Mouse (Mus musculus) olfactory bulb, adult 2 months (tissue): Measurements from ENCODE around the gene Gemin7. TPM values are rescaled to one million over a fixed set of nuclear protein-coding genes. Genes with fewer than 3 reads are reported as not detected.

Experiments
- H3K27ac ChIP-seq: fragments of 200-500 bp; 2 replicates; pipeline ENCODE4 v1.5.1; 2012; ENCODE audit warnings: low read depth, low read length; ENCODE audit not compliant: insufficient read depth
- H3K4me1 ChIP-seq: fragments of 200-500 bp; 2 replicates; pipeline ENCODE4 v1.6.1; 2012; ENCODE audit warnings: low read length; ENCODE audit not compliant: control insufficient read depth, insufficient read depth
- H3K4me3 ChIP-seq: fragments of 200-500 bp; 2 replicates; pipeline ENCODE4 v1.5.1; 2012; ENCODE audit warnings: mild to moderate bottlenecking, low read depth, low read length, moderate library complexity; ENCODE audit not compliant: insufficient read depth
- CTCF ChIP-seq: fragments of 200-500 bp; IDR thresholded peaks from 2 replicates; pipeline ENCODE4 v1.5.1; 2012; ENCODE audit warnings: low read depth, mild to moderate bottlenecking, low read length, moderate library complexity; ENCODE audit not compliant: insufficient read depth
- POLR2A ChIP-seq: fragments of 200-500 bp; IDR thresholded peaks from 2 replicates; pipeline ENCODE4 v1.6.1; 2012; ENCODE audit warnings: mild to moderate bottlenecking, low read depth, low read length, moderate library complexity; ENCODE audit not compliant: insufficient read depth
- WGBS: fragments of 180-500 bp; shearing (Covaris S2); methylation state at CpG from one replicate; pipeline ENCODE4 v1.1.7; 2018; 5-methylcytosine and 5-hydroxymethylcytosine counted together
- polyA plus RNA-seq: library from polyadenylated mRNA; stranded (reverse); fragments of >200 nt; gene quantifications from 2 replicates; pipeline ENCODE4 v1.2.4, GENCODE M21; 2012; ENCODE audit warnings: low replicate concordance; ENCODE audit not compliant: missing spikeins, insufficient read depth, insufficient read length

Gene Gemin7
- polyA plus RNA-seq, 1 experiment: not detected

DNA sequence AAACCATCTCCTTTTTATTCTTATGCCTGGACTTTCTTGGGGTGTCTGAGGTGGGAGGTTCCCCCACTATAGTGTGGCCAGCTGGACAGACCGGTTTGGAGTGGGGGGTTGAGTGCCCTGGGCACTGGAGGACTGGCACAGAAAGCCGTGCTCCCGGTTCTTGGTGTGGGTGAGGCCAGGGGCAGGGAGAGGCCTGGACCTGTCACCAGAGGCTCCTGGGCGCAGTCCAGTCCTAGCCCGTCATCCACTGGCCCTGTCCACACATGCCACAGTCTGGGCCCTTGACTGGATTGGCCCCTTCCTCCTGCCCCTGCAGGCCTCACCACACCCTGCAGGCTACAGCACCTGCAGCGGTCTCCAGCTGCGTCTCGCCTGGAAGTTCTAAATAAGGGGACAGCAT is 3.2 kb upstream of the Gemin7 start:
- WGBS: 82% methylated on average over 8 of the region's 8 CpGs
- no peak for TF ChIP-seq POLR2A
- TF ChIP-seq CTCF: no peak
- peaks cover 12% of the 10 kb centered on the region for H3K4me1 ChIP-seq
- H3K4me3 ChIP-seq: no peak overlapping the region
- H3K27ac ChIP-seq: no peak overlapping the region

DNA sequence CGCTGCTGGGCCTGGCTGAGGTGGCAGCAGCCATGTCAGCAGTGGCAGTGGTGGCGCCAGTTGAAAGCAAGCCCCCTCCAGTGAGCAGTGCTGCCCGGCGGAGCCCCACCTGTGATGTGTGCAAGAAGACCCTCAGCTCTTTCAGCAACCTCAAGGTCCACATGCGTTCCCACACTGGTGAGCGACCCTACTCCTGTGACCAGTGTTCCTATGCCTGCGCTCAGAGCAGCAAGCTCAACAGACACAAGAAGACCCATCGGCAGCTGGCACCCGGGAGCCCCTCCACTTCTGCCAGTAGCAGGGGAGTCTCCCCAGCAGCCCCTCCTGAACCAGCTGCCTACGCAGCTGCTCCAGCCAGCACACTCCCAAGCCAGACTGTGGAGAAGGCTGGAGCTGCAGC is 2.4 kb upstream of the Gemin7 start:
- TF ChIP-seq CTCF (no peak), POLR2A (no peak)
- no peak overlapping the region for H3K4me3 ChIP-seq
- H3K4me1 ChIP-seq: peaks cover 12% of the 10 kb centered on the region
- 79% methylated on average over 10 of the region's 10 CpGs for WGBS
- no peak overlapping the region for H3K27ac ChIP-seq

DNA sequence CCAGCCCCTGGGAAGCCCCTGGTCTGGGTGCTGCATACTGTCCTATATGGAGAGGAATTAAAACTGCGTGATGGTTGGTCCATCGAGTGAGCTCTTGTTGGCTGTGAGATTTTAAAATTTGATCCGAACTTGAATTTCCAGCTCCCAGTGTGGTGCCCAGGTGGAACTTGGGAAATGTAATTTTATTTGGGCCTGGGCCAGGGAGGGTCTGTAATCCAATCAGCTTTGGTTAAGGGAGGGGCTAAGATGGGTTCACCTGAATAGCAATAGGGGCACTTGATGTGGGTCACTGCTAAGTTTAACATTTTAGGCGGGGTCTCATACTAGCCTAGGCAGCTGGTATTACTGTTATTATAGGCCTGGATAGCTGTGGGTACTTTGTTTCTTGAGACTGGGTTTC is 1.0 kb upstream of the Gemin7 start:
- 71% methylated on average over 4 of the region's 4 CpGs for WGBS
- Histone ChIP-seq H3K27ac (no peak overlapping the region), H3K4me3 (no peak overlapping the region), H3K4me1 (peaks cover 17% of the 10 kb centered on the region)
- no peak for TF ChIP-seq POLR2A
- TF ChIP-seq CTCF: no peak

DNA sequence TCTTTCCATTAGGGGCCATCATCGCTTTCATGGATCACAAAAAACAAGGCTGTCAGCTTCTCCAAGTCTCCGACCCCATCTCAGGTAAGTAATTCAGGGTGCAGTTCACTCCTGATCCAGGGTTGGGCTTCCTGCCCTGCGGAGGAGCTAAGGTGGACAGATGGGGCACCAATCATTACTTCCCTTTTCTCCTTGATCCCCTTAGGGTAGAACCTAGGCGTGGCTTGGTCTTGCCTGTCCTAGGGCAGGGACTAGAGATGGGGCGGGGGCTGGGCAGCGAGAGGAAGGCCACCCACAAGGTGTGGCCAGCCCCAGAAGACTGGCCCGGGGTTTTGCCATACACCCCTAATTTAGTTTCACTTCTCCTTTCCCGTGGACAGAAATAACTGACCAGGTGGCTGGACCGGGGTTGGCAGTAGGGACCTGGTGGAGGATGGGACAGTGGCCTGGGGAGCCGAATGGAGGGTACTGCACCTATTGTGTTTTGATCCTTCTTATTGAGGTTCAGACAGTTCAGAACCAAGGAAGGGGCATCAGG is 551 bp upstream of the Gemin7 start:
- H3K27ac ChIP-seq: no peak overlapping the region
- TF ChIP-seq POLR2A (no peak), CTCF (no peak)
- WGBS: 23% methylated on average over 10 of the region's 10 CpGs
- no peak overlapping the region; the same call in 1 of the 2 replicates for H3K4me3 ChIP-seq
- H3K4me1 ChIP-seq: peaks cover 18% of the 10 kb centered on the region

DNA sequence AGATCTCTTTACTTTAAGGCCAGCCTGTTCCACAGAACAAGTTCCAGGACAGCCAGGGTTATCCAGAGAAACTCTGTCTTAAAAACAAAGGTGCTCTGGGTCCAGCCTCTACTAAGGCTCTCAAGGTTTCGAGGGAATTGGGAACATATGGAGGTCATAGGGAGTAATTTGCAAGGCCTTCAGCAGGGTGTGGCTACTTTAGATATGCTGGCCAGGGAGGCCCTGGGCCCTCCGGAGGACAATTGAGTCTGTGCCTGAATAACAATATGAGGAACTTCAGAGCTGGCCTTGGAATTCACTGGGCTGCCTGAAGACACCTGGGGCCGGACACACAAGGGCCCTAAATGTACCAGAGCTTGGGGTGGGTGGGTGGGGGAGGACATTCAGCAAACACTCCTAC is 1.8 kb downstream of the Gemin7 start:
- peaks cover 18% of the 10 kb centered on the region for H3K4me1 ChIP-seq
- WGBS: 79% methylated on average over 3 of the region's 3 CpGs
- no peak for TF ChIP-seq CTCF
- no peak for TF ChIP-seq POLR2A

DNA sequence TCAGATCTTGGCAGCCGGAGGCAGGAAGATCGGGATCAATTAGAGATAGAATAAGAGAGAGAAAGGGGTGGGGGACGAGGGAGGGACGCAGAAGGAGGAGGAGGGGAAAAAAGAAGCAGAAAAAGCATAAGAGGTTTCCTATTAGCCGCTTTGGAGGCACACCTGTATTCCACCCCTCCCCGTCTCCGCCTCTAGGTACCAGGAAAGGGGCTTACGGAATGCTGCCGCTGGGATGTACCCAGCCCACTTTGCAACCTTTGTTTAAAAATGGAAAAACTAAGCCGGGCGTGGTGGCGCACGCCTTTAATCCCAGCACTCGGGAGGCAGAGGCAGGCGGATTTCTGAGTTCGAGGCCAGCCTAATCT is 3.6 kb downstream of the Gemin7 start:
- 17% methylated on average over 16 of the region's 16 CpGs for WGBS
- TF ChIP-seq POLR2A: no peak
- TF ChIP-seq CTCF: no peak

More for the DNA sequence above, 1.8 kb downstream of the Gemin7 start:
- Histone ChIP-seq H3K27ac (no peak overlapping the region), H3K4me3 (no peak overlapping the region)

DNA sequence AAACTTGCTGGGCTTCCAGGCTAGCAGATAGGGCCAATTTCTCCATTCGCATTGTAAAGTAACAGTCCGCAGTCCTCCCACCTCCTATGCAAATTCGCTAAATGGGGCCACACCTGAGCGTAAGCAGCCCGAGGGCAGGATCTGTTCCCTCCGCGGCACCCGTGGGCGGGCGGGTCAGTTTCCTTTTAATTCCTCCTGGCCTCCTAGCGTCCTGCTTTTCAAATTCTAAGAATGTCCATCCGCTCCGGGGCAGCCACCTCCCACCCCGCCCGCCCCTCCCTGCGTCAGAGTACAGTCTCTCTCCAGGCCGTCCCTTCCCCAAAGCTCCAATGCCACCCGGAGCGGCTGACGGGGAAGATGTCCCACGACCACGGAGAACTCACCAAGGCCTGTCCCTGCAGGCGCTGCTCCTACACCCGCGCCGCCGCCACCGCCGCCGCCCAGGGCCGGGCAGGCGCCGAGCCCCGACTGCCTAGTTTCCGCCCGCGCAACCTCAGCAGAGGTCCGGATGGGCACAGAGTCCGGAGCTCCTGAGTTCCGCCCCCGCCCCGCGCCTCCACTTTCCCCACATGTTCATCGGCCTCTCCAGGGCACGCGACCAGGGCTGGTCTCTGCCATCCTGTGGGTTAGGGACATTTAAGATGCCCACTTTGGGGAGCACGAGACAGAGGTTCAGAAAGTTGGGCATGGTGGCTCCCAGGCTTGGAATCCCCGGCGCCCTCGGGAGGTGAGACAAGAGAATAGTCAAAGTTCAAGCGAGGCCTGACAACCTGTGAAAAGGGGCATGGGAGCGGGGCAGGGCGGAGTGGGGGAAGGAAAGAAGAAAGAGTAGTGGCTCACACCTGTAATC is 4.2 kb downstream of the Gemin7 start:
- Histone ChIP-seq H3K4me3 (peak overlapping the region; percentile 80), H3K4me1 (peaks cover 18% of the 10 kb centered on the region), H3K27ac (no peak overlapping the region)
- under 1% methylated on average over 53 of the region's 53 CpGs for WGBS
- TF ChIP-seq POLR2A (peak; percentile 90), CTCF (no peak)

More for the DNA sequence above, 3.6 kb downstream of the Gemin7 start:
- peak overlapping the region; percentile 80 for H3K4me3 ChIP-seq
- H3K27ac ChIP-seq: no peak overlapping the region
- H3K4me1 ChIP-seq: peaks cover 18% of the 10 kb centered on the region

DNA sequence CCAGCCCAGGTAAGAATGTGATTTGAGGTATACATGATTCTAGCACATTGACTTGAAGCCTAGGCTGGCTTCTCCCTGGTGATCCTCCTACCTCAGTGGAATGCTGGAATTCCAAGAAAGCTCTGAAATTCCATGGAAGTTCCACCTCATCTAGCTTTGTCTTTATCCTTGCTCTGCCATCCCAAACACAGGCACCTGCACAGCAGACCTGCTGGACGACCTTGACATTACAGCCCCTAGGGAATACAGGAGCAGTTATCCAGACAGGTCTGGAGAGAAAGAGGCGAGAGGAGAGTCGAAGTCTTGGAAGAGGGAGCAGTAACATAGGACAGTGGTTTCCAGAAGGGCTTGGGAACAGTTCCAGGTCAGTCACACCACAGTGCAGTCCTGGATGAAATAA is 7.7 kb downstream of the Gemin7 start:
- Histone ChIP-seq H3K27ac (no peak overlapping the region), H3K4me1 (peaks cover 7% of the 10 kb centered on the region), H3K4me3 (no peak overlapping the region)
- WGBS: 90% methylated on average over 3 of the region's 3 CpGs
- TF ChIP-seq POLR2A (no peak), CTCF (no peak)

DNA sequence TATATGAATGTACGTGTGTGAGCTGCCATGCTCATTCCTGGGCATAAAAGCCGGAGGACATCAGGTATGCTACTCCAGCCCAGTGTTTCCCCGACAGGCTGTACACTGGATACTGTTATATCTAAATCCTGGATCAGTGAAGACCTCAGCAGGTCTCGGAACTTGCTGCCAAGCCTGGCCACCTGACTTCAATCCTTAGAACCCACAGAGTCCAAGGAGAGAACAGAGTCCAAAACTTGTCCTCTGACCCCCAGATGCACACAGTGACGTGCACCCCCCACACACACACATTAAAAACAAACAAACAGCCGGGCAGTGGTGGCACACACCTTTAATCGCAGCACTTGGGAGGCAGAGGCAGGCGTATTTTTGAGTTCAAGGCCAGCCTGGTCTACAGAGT is 10.0 kb downstream of the Gemin7 start:
- Histone ChIP-seq H3K4me3 (no peak overlapping the region), H3K4me1 (0 out of 2 replicates have a peak, but pooled peaks cover 6% of the 10 kb centered on the region), H3K27ac (no peak overlapping the region)
- TF ChIP-seq POLR2A (no peak), CTCF (no peak)
- 91% methylated on average over 8 of the region's 8 CpGs for WGBS
